Mouse (Mus musculus): ENCODE measurements at regions not wholly inside any gene's neighbourhood (a gene's known extent, or its start where the extent isn't known, plus 50 kb on each side); places are given as distances from the start of the nearest gene placed in this dataset.

- TF ChIP-seq CTCF (IDR thresholded peaks at IDR 0.05; ENCODE audit: low read depth) (no peak), EP300 (IDR thresholded peaks at IDR 0.05; ENCODE audit: low read depth) (no peak)
Observed at GRCm38 (mm10) chr5:119143411-119143810, 527.1 kb upstream of the Tbx3 start.
